Mouse (Mus musculus) lung, embryonic 14.5 days (tissue): ENCODE measurements around the gene Paip2b. TPM values are rescaled to one million over a fixed set of nuclear protein-coding genes. Genes with fewer than 3 reads are reported as not detected.

Source experiments
- ATAC-seq: fragments of 200-750 bp; cut with Nextera tagmentation; 2 replicates; pipeline ENCODE4 v1.8.0; 2017; ENCODE audit warnings: mild to moderate bottlenecking, moderate TSS enrichment, moderate library complexity; ENCODE audit not compliant: insufficient read depth
- DNase-seq: peaks from one replicate; pipeline ENCODE4 v3.0.0-alpha.2; 2015
- H3K27ac ChIP-seq: fragments of 300-500 bp; sonication (generic); 2 replicates; pipeline ENCODE4 v1.5.1; 2014; ENCODE audit warnings: low read depth, mild to moderate bottlenecking, moderate library complexity
- H3K27me3 ChIP-seq: fragments of 300-500 bp; sonication (generic); 2 replicates; pipeline ENCODE4 v1.6.1; 2014; ENCODE audit warnings: low read length, control low read depth; ENCODE audit not compliant: insufficient read depth
- H3K36me3 ChIP-seq: fragments of 300-500 bp; sonication (generic); 2 replicates; pipeline ENCODE4 v1.6.1; 2014; ENCODE audit warnings: control low read depth; ENCODE audit not compliant: insufficient read depth
- H3K4me1 ChIP-seq: fragments of 300-500 bp; sonication (generic); 2 replicates; pipeline ENCODE4 v1.6.1; 2014; ENCODE audit warnings: antibody characterized with exemption, control low read depth; ENCODE audit not compliant: insufficient read depth
- H3K4me2 ChIP-seq: fragments of 300-500 bp; sonication (generic); 2 replicates; pipeline ENCODE4 v1.6.1; 2014; ENCODE audit warnings: mild to moderate bottlenecking
- H3K4me3 ChIP-seq: fragments of 300-500 bp; sonication (generic); 2 replicates; pipeline ENCODE4 v1.5.1; 2014; ENCODE audit warnings: low read depth, low read length
- H3K9ac ChIP-seq: fragments of 300-500 bp; sonication (generic); 2 replicates; pipeline ENCODE4 v1.6.1; 2014
- H3K9me3 ChIP-seq: fragments of 300-500 bp; sonication (generic); 2 replicates; pipeline ENCODE4 v1.6.1; 2016; ENCODE audit warnings: low read depth, low read length, control low read depth
- CTCF ChIP-seq: IDR thresholded peaks from 2 replicates; pipeline ENCODE4 v1.5.1; 2016; ENCODE audit warnings: antibody characterized with exemption, low read depth
- WGBS: fragments of 180-500 bp; shearing (Covaris S2); extraction: QIAGEN DNeasy Blood & Tissue Kit; methylation state at CpG from one replicate; pipeline ENCODE4 v1.1.7; 2014; 5-methylcytosine and 5-hydroxymethylcytosine counted together
- polyA plus RNA-seq: library from polyadenylated mRNA; unstranded; fragments of >200 nt; fragmentation: Nextera tagmentation; extraction: Ambion mirVana; gene quantifications from 2 replicates; pipeline ENCODE4 v1.2.1, GENCODE M21; 2014

Gene Paip2b
- polyA plus RNA-seq, 1 experiment from 2014 or later, result 19.8 TPM

DNA sequence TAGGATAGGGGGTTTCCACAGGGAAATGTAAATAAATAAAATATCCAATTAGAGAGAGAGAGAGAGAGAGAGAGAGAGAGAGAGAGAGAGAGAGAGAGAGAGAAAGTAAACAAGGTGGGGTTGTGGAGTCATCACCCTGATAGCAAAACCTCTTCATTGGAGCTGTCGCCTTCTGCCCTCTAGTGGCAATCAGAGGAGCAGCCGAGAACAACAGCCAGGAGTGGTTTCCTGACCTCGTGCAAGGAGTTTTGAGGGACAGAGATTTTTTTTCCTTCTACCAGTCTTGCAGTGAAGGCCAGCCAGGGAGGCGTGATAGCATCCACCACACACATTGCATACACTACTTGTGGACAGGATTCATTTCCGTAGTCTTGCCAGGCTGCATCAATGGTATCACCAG lies 52.5 kb downstream of the Paip2b start:
- Histone ChIP-seq H3K27ac (no peak overlapping the region), H3K9ac (no peak overlapping the region), H3K4me1 (peaks cover 7% of the 10 kb centered on the region; the same call in 1 of the 2 replicates), H3K36me3 (no peaks in the 10 kb centered on the region), H3K4me2 (no peak overlapping the region), H3K27me3 (no peaks in the 10 kb centered on the region), H3K9me3 (no peaks in the 10 kb centered on the region), H3K4me3 (no peak overlapping the region)
- 6% methylated on average over 5 of the region's 5 CpGs for WGBS
- ATAC-seq (no peak), DNase-seq (peak; percentile 78)
- peak; percentile 81 for TF ChIP-seq CTCF

DNA sequence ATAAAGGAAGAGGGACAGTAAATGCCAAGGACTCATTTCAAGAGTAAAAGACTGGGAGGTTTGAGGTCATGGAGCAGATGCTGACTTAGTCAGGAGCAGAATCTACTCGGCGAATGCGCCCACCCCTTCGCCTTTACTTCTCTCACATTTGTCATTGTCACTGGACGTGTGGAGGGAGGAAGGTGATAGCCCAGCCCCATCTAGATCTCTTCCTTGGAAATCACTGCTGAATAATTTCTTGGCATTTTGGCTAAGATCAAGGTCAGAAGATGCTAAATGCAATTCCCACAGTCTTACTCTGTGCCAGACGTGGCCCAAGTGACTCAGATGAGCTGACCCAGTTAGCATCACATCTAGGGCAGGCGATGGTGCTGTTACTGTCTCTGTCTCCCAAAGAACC lies 53.2 kb downstream of the Paip2b start:
- ATAC-seq (no peak), DNase-seq (no peak)
- no peak overlapping the region for H3K27ac ChIP-seq
- no peaks in the 10 kb centered on the region for H3K27me3 ChIP-seq
- H3K36me3 ChIP-seq, result peaks cover 5% of the 10 kb centered on the region; the same call in 1 of the 2 replicates
- H3K4me2 ChIP-seq, result no peak overlapping the region
- no peaks in the 10 kb centered on the region for H3K9me3 ChIP-seq
- H3K4me3 ChIP-seq, result no peak overlapping the region
- H3K9ac ChIP-seq, result no peak overlapping the region
- H3K4me1 ChIP-seq, result peaks cover 7% of the 10 kb centered on the region; the same call in 1 of the 2 replicates
- TF ChIP-seq CTCF, result no peak
- WGBS, result 56% methylated on average over 7 of the region's 7 CpGs

DNA sequence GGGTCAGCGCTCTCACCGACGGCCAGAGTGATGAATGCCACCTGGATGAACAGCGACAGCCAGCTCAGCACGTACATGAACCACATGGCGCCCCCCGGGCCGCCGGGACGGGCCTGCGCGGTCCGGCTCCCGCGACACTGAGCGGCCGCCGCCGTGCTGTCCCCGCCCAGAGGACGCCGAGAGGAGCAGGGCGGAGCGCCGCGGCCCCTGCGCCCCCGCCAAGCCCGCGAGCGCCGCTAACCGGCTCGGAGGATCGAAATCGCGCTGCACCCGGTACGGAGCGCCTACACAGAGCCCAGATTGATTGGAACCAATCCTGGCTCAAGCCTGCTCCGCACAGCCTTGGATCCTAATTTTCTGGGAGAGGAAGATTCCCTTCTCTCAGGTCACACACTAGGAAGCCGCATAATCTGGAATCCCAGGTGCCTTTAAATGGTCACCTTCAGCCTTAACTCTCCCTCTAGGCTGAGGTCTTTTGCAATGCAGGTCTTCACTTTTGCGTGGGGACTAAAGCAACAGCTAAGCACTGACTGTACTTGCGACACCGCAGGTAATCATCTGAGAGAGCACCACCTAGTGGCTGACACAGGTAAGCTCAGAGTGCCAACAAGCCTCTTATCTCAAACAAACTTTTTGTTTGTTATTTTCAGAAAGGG lies 55.8 kb downstream of the Paip2b start, which contains the start of gene Tex261:
Gene Tex261 (minus strand): TSS at position 176 of the 656 bp plus-strand sequence.
- WGBS, result under 1% methylated on average over 45 of the region's 45 CpGs
- peak within 1 kb of the TSS; percentile 89 for H3K4me2 ChIP-seq
- DNase-seq (peak; percentile 95), ATAC-seq (peak; percentile 98)
- peak within 1 kb of the TSS; percentile 79 for H3K27ac ChIP-seq
- H3K36me3 ChIP-seq, result peaks cover 29% of the 10 kb centered on the region
- H3K4me3 ChIP-seq, result peak within 1 kb of the TSS; percentile 92
- H3K4me1 ChIP-seq, result peaks cover 7% of the 10 kb centered on the region; the same call in 1 of the 2 replicates
- H3K9ac ChIP-seq, result peak within 1 kb of the TSS; percentile 95
- peak; percentile 80 for TF ChIP-seq CTCF
- no peaks in the 10 kb centered on the region for H3K27me3 ChIP-seq
- no peaks in the 10 kb centered on the region for H3K9me3 ChIP-seq

DNA sequence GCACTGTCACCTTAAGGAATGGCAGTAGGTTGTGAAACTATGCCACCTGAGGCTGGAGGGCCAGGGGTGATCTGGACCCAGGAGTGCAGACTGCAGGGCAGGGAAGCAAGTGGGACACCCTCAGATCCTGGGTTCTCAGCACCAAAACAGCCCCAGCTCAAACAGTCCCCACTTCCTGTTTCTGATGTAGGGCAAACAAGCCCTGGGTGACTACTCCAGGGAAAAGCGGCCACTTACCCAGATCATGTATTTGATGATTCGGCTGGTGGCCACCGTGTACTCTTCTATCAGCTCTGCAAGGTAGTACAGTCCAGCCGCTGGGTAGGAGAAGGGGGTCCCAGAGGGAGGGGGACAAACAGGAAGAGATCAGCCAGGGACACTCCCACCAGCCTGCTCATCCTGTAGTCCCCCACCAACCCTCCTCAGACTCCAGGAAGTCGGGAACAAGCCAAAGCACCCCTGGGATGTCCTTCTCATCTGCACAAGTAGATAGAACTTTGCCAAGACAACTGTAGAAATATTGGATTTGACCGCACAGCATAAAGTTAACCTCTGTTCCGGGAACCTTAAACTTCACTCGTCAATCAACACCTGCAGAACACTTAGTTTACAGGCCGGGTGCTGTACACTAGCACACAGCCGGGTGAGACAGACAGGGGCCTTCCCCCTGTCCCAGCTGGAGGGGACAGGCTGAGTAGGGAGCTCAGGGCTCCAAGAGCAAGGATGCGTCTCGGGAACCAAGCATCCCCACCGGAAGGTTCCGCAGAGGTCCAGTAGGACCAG lies 56.6 kb downstream of the Paip2b start:
- no peak for TF ChIP-seq CTCF
- Histone ChIP-seq H3K9me3 (no peaks in the 10 kb centered on the region), H3K4me2 (peak overlapping the region; percentile 89), H3K9ac (peak overlapping the region; percentile 95), H3K36me3 (peaks cover 33% of the 10 kb centered on the region), H3K4me1 (peaks cover 7% of the 10 kb centered on the region; the same call in 1 of the 2 replicates), H3K27ac (peak overlapping the region; percentile 79), H3K4me3 (peak overlapping the region; percentile 92), H3K27me3 (no peaks in the 10 kb centered on the region)
- DNase-seq (peak; percentile 49), ATAC-seq (peak; percentile 65)
- under 1% methylated on average over 14 of the region's 14 CpGs for WGBS

DNA sequence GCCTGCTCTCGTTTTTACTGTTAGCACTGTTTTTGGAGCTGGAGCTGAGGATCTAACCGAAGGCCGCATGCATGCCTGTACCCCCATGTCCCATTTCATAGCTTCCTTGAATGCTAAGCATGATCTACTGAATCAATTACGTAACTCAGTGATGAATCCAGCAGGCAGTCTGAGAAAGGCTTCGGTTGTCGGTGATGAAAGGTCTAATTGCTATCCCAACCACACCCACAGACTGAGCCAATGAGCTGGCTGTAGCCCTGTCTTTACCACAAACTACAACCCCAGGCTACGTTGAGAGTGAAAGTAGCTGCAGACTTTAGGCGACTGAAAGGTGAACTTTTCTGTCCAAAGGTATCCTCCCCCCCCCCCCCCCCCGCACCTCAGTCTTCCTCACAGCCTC lies 57.4 kb downstream of the Paip2b start:
- DNase-seq (no peak), ATAC-seq (no peak)
- H3K27me3 ChIP-seq, result no peaks in the 10 kb centered on the region
- no peaks in the 10 kb centered on the region for H3K9me3 ChIP-seq
- H3K9ac ChIP-seq, result peak overlapping the region; percentile 95; the same call in 1 of the 2 replicates
- 51% methylated on average over 8 of the region's 9 CpGs for WGBS
- H3K36me3 ChIP-seq, result peaks cover 40% of the 10 kb centered on the region
- TF ChIP-seq CTCF, result no peak
- peak overlapping the region; percentile 92; the same call in 1 of the 2 replicates for H3K4me3 ChIP-seq
- H3K27ac ChIP-seq, result no peak overlapping the region
- peak overlapping the region; percentile 89 for H3K4me2 ChIP-seq
- H3K4me1 ChIP-seq, result peaks cover 7% of the 10 kb centered on the region; the same call in 1 of the 2 replicates

DNA sequence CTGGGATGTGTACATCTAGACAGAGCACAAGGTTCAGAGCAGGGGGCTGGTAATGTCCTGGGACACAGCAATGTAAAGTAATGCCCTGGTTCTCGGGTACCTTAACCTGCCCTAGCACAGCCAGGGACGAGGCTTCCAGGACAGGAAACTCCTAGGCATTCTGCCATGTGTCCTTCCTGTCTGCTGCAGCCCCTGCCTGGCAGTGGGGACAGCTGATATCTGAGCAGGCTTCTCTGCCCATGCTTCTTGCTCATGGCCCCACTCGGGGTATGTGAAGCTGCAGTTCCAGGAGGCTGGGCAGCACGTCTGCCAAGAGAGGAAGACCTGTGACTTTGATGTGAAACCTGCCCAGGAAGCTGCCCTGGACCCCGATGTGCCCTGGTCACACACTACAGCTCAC lies 63.1 kb downstream of the Paip2b start:
- Histone ChIP-seq H3K4me2 (no peak overlapping the region), H3K27me3 (0 out of 2 replicates have a peak, but pooled peaks cover 4% of the 10 kb centered on the region), H3K4me1 (no peaks in the 10 kb centered on the region), H3K27ac (no peak overlapping the region), H3K36me3 (peaks cover 46% of the 10 kb centered on the region), H3K9ac (no peak overlapping the region), H3K4me3 (no peak overlapping the region), H3K9me3 (no peaks in the 10 kb centered on the region)
- no peak for TF ChIP-seq CTCF
- ATAC-seq, result no peak
- WGBS, result 70% methylated on average over 5 of the region's 5 CpGs
- DNase-seq, result no peak

DNA sequence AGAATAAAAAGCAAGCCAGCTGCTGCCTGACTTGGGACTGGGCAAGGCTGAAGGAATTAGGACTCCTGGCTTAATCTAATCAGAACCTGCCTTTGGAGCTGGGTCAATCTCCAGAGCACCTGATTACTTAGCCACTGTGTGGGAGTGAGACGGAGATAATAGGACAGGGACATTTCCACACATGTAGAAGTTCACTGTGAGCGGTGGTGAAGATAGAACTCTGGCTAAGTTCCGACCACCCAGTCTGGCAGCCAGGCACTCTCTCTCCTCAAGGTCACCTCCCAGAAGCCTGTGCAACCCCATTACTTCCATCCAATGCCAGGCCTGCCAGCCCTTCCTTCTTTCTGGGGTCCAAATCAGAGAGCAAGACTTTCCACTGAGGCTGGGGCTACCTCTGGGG lies 64.6 kb downstream of the Paip2b start:
- ATAC-seq (no peak), DNase-seq (no peak)
- H3K9ac ChIP-seq, result no peak overlapping the region
- H3K4me3 ChIP-seq, result no peak overlapping the region
- H3K4me2 ChIP-seq, result no peak overlapping the region
- no peak overlapping the region for H3K27ac ChIP-seq
- H3K36me3 ChIP-seq, result peaks cover 32% of the 10 kb centered on the region
- peaks cover 19% of the 10 kb centered on the region for H3K27me3 ChIP-seq
- WGBS, result 81% methylated on average over 3 of the region's 3 CpGs
- H3K9me3 ChIP-seq, result no peaks in the 10 kb centered on the region
- H3K4me1 ChIP-seq, result no peaks in the 10 kb centered on the region; the same call in 1 of the 2 replicates
- TF ChIP-seq CTCF, result no peak
